Mouse (Mus musculus): ENCODE results near the gene Shh.

The Shh gene

DNA sequence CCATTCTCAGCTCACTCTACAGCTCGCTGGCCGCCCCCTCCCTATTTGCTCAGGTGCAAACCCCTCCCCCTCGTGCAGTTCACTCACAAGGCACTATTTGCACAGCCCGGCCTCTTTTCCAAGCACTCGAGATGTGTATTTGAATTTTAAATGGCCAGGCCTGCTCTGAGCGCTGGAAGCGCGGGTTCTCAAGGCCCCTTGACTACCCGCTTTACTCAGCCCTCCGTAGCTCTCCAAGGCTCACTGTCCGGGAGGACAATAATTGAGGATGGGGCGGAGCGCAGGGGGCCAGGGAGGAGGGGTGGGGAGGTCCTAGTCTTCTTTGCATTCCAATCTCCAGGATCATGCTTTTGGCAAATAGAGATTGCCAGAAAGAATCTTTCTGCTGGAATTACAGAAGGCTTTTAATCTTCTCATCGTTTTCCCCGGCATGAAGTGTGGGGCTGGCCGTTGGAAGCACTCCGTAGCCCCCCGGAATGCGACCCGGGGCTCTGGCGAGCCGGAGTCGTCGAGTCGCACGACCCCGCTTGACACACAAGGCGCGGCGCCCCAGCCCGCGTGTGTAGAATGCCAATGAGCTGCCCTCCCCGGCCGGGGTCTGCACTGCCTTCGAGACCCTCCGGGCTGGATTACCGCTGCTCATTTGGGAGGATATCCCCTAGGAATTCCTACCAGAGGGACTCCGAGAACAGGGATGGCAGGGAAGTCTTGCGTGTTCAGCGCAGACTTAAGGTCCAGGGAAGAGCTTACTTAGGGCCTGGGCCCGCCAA, 7.4 kb downstream of the Shh start:
- peak; percentile 15 to 58 for DNase-seq (ENCODE audit: low spot score in 2 of 2)

DNA sequence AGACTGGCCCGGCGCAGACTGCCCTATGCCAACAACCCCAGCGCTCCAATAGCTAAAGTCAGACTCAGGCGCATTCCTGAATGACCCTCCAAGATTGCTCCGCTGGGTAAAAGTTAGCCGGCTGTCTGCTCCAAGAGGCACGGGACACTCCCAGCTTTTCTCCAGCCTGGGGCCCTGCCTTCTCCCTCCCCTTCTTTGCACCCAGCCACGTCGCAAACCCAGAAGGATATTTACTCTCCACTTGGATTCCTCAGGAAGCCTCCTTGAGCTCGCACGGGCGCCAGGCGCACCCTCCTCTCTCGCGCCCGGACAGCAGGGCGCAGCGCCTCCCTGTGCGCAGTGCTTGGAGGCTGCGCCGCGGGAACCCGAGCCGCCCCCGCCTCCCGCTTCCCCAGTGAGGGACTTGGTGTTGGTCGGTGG, 8.2 kb downstream of the Shh start:
- DNase-seq (ENCODE audit: low spot score in 2 of 2), result peak; percentile 19 to 56

DNA sequence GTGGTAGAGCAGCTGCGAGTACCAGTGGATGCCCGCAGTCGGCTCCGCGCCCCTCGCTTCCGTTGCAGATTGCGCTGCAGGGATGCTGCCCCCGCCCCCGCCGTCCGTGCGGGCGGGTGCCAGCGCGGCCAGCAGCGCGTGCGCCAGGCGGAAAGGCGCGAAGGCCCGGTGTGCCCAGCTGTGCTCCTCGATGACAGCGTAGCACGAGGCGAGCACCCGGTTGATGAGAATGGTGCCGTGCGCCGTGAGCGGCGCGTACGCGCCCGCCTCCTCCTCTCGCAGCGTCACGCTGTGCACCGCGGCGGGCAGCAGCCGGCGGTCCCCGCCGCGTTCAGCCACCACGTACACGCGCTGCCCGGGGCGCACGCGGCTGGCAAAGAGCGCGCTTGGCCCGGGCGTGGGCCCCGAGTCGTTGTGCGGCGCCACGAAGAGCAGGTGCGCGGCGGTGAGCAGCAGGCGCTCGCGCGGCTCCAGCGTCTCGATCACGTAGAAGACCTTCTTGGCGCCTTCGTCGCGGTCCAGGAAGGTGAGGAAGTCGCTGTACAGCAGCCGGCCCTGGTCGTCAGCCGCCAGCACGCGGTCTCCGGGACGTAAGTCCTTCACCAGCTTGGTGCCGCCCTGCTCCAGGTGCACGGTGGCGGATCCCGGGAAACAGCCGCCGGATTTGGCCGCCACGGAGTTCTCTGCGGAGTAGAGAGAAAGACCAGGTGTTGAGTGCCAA, 9.0 kb downstream of the Shh start:
- peak; percentile 17 to 54 for DNase-seq (ENCODE audit: low spot score in 2 of 2)

DNA sequence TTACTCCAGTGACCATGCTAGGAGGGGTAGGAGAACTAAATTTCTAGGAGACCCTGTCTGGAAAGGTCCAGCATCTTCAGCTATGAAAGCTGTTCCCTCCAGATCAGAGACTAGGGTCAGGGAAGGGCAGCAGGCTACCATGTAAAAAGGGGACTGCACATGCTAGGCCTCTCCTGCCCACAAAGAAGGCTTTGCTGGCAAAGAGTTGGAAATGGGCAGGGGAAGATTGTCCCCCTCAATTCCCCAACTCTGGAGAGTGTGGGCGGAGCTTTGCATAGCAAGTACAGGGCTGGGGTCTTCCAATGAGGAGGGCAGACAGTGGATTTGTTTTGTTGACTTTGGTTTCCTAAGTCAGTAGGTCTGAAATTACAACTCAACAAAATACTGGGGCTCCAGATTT, 10.7 kb downstream of the Shh start:
- DNase-seq (ENCODE audit: low spot score in 2 of 2), result peak; percentile 7 to 46

DNA sequence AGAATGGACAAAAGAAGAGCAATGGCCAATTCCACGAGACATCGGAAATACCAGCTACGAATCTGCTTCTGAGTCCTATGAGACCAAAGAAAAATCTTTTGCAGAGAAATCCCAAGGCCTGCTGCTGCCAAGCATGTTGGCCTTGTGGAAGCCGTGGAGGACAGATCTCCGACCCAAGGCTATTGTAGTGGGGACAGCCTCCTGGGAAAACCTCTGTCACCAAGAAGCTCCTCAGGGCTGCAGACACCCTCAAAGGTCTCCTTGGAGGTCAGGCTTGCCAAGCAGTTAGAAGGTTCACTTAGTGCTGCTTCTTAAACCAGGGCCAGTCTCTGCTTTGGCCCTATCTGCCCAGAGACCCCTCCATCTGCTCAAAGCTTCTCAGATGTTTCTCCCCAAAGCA, 11.3 kb downstream of the Shh start:
- peak; percentile 14 to 26 for DNase-seq (ENCODE audit: low spot score in 2 of 2)

DNA sequence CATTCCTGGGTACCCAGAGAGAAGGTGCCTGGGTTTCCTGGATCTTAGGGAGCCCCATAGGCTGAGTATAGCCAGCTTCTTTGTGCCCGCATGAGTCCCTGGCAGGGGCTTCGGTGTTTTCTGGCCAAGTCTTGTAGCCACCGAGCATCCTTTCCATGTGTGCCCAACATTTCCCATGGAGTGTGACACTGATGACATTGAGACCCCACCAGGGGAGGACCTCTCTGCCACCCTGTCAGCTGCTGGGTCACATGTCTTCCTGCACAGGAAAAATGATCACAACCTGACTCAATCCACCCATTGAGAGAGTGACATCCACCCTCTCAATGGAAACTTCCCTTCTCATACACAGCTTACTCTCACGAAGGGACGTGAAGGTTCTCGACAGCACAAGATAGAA, 12.5 kb downstream of the Shh start:
- DNase-seq (ENCODE audit: low spot score in 2 of 2), result peak; percentile 15 to 34

DNA sequence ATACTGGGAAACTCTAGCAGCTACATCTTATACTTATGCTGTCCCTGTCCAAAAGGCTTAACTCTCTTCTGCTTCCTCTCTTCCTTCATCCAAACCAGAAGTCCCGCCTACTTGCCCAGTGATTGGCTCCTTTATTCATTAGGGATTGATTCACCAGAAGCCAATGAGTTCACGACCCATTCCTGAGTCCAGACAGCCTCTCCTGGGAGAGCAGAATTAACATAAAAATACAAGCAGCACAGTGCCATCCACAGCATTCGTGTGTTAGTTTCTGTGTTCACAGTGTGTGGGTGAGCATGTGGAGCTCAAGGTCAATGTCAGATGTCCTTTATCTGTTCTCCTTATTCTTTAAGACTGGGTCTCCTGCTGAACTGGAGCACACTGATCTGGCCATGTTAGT, 13.5 kb downstream of the Shh start:
- DNase-seq (ENCODE audit: low spot score in 2 of 2), result no peak

DNA sequence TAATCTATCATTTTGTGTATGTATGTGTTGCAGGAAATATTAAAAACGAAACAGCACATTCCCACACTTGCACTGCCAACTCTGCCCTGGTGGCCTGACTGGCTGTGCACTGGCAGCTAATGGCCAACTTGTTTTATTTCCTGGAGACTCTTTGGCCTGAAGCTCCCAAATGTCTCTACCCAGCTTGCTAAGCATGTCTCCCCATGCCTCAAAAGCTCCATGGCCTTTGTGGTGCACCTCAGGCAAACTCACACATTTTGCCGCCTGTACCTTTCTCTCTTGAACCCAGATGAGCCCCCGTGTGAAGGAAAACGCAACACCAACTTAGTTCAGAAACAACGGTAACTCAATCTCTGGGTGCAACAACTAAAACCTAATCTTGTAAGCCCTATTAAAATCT, 14.0 kb downstream of the Shh start:
- DNase-seq (ENCODE audit: low spot score in 2 of 2), result peak in 1 of 2 experiments; percentile 41

DNA sequence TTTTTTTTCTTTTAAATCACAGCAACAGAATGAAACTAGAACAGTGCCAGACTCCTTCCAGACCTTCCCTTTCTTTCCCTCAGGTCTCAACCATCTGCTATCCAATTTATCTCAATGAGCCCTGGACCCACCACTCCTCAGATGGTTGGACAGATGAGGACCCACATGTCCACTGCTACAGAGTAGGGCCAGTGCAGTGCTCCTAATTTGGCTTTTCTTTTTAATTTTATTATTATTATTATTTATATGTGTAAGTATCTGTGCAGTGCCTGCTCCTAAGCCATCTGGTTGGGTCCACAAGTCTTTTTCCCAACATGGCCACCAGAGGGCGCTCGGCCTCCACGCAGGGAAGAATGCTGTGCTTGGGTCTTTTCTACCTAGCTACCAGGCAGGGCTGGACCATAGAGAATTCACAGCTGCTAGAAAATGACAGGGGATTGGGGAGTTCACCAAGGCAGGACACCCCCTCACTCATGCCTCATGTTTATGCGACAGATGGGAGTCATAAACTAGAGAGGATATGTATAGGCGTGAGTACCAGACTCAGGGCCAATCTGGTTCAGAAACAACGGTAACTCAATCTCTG, 15.9 kb downstream of the Shh start:
- DNase-seq (ENCODE audit: low spot score in 2 of 2), result peak; percentile 65 to 83

DNA sequence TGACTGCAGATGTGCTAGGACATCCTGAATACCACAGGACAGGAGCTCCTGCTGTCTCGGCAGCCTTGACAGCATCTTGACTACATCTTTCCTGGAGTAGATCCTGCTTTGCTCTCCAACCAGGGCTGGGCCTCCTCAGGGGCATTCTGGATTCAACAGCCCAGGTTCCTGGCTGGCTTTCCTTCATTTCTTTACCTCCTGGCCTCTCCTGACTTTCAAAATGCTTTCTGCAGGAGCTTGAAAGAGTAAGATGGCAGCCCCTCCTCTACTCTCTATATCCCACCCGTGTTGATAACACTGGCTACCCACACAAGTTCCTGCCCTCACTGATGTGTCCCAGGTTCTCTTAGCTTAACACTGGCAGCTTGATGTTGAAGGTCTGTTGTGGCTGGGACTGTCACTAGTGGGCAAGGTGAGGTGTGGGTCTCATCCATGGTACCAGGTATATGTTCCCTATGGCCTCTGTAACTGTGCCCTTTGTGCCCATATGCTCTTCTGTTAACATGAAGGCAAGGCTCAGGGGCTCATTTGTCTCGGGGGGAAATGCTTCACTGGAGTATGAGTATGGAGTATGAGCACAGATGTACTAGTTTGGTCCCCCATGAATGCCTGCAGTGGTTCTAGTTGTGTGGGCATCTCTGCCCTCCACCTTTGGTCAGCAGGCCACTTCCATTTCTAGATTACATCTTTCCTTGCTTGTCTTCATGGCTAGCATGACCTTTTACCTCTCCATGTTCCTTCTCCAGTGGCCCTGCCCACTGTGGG, 16.7 kb downstream of the Shh start:
- peak; percentile 14 to 34 for DNase-seq (ENCODE audit: low spot score in 2 of 2)

DNA sequence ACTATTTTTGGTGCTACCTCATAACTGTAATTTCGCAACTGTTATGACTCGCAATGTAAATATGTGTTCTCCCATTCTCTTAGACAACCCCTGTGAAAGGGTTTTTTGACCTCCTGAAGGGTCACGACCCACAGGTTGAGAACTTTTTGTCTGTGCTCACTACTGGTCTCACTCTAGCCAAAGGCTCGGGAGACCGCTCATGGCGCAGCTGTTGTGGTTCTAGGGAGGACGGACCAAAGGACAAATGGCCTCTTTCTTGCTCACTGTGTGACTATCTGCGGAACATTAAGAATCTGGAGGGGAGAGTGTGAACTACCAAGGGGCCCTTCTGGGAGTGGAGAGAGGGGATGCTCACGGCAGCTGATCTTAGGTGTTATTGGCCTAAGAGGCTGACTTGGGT, 41.1 kb downstream of the Shh start:
- no peak for DNase-seq (ENCODE audit: low spot score in 2 of 2)

DNA sequence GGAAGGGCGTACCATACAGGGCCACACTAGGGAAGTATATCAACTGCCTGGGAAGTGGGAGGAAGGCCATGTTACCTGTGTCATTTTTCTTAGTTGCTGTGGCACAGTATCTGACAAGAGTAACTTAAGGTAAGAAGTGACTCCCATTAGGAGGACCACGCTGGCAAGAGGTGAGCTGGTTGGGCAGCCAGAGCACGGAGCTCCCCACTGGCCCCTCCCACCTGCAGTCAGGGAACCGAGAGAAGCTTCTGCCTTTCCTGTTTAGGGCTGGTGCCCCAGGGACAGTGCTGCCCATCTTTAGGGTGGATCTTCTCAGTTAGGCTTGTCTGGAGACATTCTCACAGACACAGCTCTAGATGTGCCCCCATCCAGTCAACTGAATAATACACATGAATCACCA, 43.3 kb downstream of the Shh start:
- DNase-seq (ENCODE audit: low spot score in 2 of 2), result no peak

DNA sequence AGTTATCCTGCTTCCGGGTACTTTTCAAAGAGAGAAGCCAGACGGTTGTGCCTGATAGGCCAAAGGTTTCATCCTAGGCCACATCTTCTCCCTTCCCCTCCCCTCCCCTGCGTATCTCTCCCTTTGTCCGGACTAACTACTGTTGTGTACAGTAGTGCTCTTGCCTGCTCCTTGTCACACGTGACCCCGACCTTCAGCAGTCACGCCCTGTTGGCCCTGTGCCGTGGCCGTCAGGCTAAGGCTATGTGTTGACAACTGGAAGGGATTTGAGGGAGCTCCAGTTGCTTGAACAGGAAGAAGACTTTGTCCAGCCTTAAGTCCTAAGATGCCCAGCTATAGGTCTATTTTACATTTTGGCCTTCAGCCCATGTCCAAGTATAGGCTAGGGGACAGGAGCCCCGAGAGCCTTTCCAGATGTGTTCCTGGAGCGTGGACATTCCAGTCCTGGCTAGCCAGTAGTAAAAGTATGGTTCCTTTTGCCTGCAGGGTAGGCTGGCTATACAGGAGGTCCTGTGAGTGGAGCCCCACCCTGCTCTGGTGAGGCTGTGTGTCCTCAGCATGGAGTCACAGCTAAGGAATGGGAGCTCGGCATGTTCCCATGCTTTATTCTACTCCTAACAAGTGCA, 47.3 kb downstream of the Shh start:
- no peak for DNase-seq (ENCODE audit: low spot score in 2 of 2)

DNA sequence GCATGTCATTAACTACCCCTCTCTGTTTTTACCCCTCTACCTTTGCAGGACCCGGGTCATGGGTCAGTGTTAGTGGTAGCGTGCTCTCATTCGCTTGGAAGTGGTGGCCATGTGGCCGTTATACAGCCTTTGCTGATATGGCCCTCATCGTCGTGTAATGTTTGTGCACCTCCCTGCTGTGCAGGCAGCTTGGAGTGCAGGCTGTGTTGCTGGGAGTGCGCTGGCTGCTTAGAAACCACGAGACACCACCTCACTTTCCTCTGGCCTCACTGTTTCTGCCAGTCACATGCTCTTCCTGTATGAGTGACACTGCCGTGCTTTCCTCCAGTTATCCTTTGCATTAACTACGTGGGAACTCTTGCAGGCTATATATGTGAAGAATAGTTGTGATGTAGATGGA, 48.3 kb downstream of the Shh start:
- no peak for DNase-seq (ENCODE audit: low spot score in 2 of 2)

DNA sequence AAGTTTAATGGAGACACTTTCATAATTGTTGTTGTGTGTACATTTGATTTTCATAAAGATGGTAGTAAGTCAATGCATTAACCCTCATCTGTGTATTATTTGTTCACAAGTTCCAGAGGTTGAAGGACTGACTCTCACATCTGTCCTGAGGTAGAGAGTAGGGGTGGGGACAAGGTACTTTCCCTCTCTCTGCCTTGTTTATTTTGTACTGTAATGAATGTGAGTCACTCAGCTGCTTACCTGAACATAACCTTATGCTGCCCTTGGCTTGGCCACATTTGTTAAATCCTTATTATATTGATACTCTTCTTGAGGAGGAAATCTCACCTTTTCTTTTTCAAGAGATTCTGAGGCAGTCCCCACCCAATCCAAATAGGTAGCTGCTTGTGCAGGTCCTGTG, 51.0 kb downstream of the Shh start:
- no peak for DNase-seq (ENCODE audit: low spot score in 2 of 2)

DNA sequence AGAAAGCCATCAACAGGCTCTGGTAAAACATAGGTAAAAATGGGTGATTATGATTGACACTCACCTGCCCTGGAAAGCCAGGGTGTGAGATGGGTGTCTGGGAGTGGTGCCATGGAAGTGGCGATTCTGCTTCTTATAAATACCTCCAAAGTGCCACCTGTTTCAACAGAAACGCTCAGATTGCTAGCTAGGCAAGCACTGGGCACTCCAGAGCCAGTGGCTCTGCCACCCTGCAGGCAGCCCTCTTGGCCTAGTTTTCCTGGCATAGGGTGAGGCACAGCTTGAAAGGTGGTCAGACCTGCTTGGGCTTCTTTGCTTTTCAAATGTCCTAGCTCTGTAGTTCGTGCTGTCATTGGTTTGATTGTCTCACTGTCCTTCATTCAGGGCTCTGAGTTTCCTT, 53.0 kb downstream of the Shh start:
- no peak for DNase-seq (ENCODE audit: low spot score in 2 of 2)

DNA sequence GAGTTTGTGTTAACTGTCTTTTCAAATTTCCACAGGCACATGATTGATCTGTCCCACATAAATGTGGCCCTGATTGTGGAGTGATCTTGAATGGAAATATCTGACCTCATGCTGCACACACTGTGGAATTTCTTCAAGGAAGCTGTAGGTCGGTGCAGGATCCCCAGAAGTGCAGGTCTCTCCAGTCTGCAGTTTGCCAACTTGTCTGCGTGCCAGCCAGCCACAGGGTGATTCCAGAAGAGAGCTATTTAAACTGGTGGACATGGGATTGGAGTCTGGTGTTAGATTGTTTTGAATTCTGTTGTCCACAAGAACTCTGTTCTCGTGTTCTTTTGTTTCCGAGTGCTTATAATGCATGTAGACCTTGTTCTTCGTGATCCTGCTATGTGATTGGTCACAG, 53.5 kb downstream of the Shh start:
- no peak for DNase-seq (ENCODE audit: low spot score in 2 of 2)

DNA sequence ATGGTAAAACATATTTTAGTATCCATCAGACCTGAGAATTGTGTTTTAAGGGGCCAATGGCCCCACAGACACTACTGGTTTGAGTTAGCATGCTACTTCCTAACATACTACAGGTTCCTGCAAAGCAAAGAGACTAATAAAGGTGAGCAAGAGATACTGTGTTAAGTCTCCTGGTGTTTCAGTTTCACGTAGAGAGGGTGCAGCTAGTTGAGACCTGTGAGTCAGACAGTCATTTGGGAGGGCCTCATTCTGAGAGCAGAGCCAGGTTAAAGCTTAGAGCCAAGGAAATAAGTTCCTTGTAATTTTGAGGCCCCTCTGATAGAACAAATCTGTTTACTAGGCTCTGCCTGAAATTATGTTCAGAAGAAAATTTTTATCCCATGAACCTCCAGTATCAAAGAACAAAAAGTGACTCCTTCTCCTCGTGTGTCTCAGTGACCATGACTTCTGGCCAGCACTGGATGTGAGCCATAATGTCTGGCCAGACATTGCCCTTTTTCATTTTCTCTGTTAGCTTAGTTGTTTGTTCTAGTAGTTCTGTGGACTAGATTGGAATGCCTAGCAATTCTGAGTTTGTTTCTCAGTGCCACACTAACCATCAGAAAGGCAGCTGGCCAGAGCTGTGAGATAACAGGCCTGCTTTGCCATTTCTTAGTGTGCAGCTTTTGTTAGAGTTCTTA, 54.9 kb downstream of the Shh start:
- DNase-seq (ENCODE audit: low spot score in 2 of 2), result no peak

All from urinary bladder, postnatal 4 days (tissue).